Mouse (Mus musculus) embryonic fibroblast, embryonic 13.5 days (primary cell): ENCODE results near the gene Caln1.

Experiments
- CTCF ChIP-seq: IDR thresholded peaks from 2 replicates; pipeline ENCODE4 v1.5.1; 2011; ENCODE audit warnings: mild to moderate bottlenecking, control low read depth, low read length, moderate library complexity, borderline replicate concordance; ENCODE audit not compliant: insufficient read depth
- POLR2A ChIP-seq: IDR thresholded peaks from 2 replicates; pipeline ENCODE4 v1.6.1; 2011; ENCODE audit warnings: low read depth, mild to moderate bottlenecking, control low read depth, low read length, moderate library complexity

GRCm38 (mm10) chr5:130627800-130628199, 258.5 kb downstream of the Caln1 start:
- TF ChIP-seq CTCF (no peak), POLR2A (no peak)
